Mouse (Mus musculus) ES-Bruce4 (cell line): ENCODE measurements around the gene Scnn1a.

ENCODE experiments used
- CTCF ChIP-seq: IDR thresholded peaks from one replicate; pipeline ENCODE4 v1.8.1; 2011; ENCODE audit warnings: low read depth, low read length
- POLR2A ChIP-seq: IDR thresholded peaks from one replicate; pipeline ENCODE4 v1.8.1; 2011; ENCODE audit warnings: low read length; ENCODE audit not compliant: insufficient read depth

GRCm38 (mm10) chr6:125334356-125334755 lies 13.9 kb downstream of the Scnn1a start:
- TF ChIP-seq POLR2A (no peak), CTCF (no peak)
